Mouse (Mus musculus): Measurements from ENCODE around the gene Ms4a8a. TPM values are rescaled to one million over a fixed set of nuclear protein-coding genes. Genes with fewer than 3 reads are reported as not detected.

Gene Ms4a8a
- polyA plus RNA-seq, 1 experiment from 2014 or later, result 21.8 TPM

Other genes with a start within 250 kb of the Ms4a8a start
- gene Slc15a3, start 241.4 kb downstream of the Ms4a8a start, polyA plus RNA-seq (2015; fragmentation: Nextera tagmentation; extraction: Ambion mirVana), result 0.30 and 0.65 TPM in 2 replicates
- gene Tmem132a, start 211.2 kb downstream of the Ms4a8a start, polyA plus RNA-seq (2015; fragmentation: Nextera tagmentation; extraction: Ambion mirVana), result 37.7 TPM in 2 replicates
- gene Tmem109, start 199.1 kb downstream of the Ms4a8a start, polyA plus RNA-seq (2015; fragmentation: Nextera tagmentation; extraction: Ambion mirVana), result 75.4 and 80.6 TPM in 2 replicates
- gene Prpf19, start 185.9 kb downstream of the Ms4a8a start, polyA plus RNA-seq (2015; fragmentation: Nextera tagmentation; extraction: Ambion mirVana), result 35.8 and 39.2 TPM in 2 replicates
- not detected in 2 replicates for gene Zp1, start 160.5 kb downstream of the Ms4a8a start, polyA plus RNA-seq (2015; fragmentation: Nextera tagmentation; extraction: Ambion mirVana)
- gene Ptgdr2, start 143.9 kb downstream of the Ms4a8a start, polyA plus RNA-seq (2015; fragmentation: Nextera tagmentation; extraction: Ambion mirVana), result 0.05 and 0.06 TPM in 2 replicates
- 29.0 and 29.5 TPM in 2 replicates for gene Ccdc86, start 131.8 kb downstream of the Ms4a8a start, polyA plus RNA-seq (2015; fragmentation: Nextera tagmentation; extraction: Ambion mirVana)
- 37.4 and 51.1 TPM in 2 replicates for gene Ms4a10, start 106.4 kb downstream of the Ms4a8a start, polyA plus RNA-seq (2015; fragmentation: Nextera tagmentation; extraction: Ambion mirVana)
- gene Ms4a15, start 87.9 kb downstream of the Ms4a8a start, polyA plus RNA-seq (2015; fragmentation: Nextera tagmentation; extraction: Ambion mirVana), result 0.21 and 0.28 TPM in 2 replicates
- 33.2 and 37.9 TPM in 2 replicates for gene Ms4a18, start 63.1 kb downstream of the Ms4a8a start, polyA plus RNA-seq (2015; fragmentation: Nextera tagmentation; extraction: Ambion mirVana)
- gene 1700017D01Rik, start 49.8 kb upstream of the Ms4a8a start, polyA plus RNA-seq (2015; fragmentation: Nextera tagmentation; extraction: Ambion mirVana), result not detected in 2 replicates
- gene 1700025F22Rik, start 84.2 kb upstream of the Ms4a8a start, polyA plus RNA-seq (2015; fragmentation: Nextera tagmentation; extraction: Ambion mirVana), result not detected in 2 replicates
- gene Ms4a13, start 115.6 kb upstream of the Ms4a8a start, polyA plus RNA-seq (2015; fragmentation: Nextera tagmentation; extraction: Ambion mirVana), result not detected in 2 replicates
- 0.20 and 0.25 TPM in 2 replicates for gene Ms4a12, start 151.3 kb upstream of the Ms4a8a start, polyA plus RNA-seq (2015; fragmentation: Nextera tagmentation; extraction: Ambion mirVana)
- not detected in 2 replicates for gene Ms4a1, start 185.1 kb upstream of the Ms4a8a start, polyA plus RNA-seq (2015; fragmentation: Nextera tagmentation; extraction: Ambion mirVana)
- gene Ms4a5, start 202.8 kb upstream of the Ms4a8a start, polyA plus RNA-seq (2015; fragmentation: Nextera tagmentation; extraction: Ambion mirVana), result not detected in 2 replicates
- not detected in 2 replicates for gene Ms4a14, start 233.4 kb upstream of the Ms4a8a start, polyA plus RNA-seq (2015; fragmentation: Nextera tagmentation; extraction: Ambion mirVana)

All from intestine, embryonic 15.5 days (tissue).